Mouse (Mus musculus) ES-Bruce4 (cell line): ENCODE measurements around the gene Depdc5.

ENCODE experiments used
- CTCF ChIP-seq: IDR thresholded peaks from one replicate; pipeline ENCODE4 v1.8.1; 2011; ENCODE audit warnings: low read depth, low read length
- POLR2A ChIP-seq: IDR thresholded peaks from one replicate; pipeline ENCODE4 v1.8.1; 2011; ENCODE audit warnings: low read length; ENCODE audit not compliant: insufficient read depth

DNA sequence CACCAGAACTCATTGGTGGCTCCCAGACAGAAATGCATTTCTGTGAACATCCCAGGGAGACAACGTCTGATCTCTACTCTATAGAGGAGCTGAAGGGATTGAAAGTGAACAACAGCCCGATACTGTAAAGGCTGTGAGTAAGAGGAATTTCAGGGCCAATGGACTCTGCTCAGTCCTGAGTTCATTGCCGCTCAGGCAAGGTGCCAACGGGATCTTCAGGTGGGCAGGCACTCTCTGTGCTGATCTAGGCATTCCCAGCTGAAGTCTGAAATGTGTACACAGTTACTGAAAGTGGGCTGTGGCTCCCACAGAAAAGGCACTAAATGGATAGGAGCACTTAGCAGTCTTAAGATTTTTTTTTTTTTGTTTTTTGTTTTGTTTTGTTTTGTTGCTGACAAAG, 135.3 kb downstream of the Depdc5 start:
- TF ChIP-seq CTCF (no peak), POLR2A (no peak)
